Mouse (Mus musculus): ENCODE measurements around the gene 1700067P10Rik. TPM values are rescaled to one million over a fixed set of nuclear protein-coding genes. Genes with fewer than 3 reads are reported as not detected.

The 1700067P10Rik gene
- total RNA-seq, 2 experiments from 2014 or later, result not detected

DNA sequence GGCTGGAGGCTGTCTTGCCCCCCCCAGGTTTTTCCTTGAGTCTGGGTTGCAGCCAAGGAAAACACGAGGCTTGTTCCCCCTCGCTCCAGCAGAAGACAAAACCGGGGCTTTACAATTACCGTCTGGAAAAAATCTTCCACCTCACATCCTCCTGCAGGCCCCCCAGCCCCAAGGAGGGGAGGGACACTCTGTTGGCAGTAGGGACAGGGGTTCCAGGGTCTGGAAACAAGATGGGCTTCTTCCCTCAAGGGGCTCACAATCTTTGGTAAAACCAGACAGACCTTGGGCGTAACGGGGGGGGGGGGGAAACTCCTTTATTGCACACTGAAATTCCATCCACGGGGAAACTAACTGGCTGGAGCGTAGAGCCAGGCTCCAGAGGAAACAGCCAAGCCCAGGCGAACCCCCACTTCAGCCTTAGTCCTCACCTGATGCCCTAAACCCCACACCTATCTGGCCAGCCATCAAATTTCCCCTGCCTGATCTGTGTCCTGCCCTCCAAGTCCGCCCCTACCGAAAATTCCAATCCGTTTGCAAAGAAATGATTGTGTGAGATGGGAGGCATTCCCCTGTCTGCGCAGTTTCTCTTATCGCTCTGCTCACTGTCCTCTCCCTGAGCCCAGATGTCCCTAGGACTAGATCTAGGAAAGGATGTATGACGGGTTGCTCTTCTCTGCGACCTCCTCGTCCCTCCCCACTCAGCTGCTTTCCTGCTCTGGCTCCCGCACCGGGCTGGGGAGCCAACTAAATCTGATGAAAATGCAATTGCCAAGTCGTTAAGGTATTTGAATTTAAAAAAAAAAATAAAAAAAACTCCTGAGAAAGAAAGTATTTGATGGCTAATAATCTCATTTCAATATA, 5.9 kb downstream of the 1700067P10Rik start:
- no peak for DNase-seq
- intact Hi-C loops (cut with DNase I), result no loop called here

DNA sequence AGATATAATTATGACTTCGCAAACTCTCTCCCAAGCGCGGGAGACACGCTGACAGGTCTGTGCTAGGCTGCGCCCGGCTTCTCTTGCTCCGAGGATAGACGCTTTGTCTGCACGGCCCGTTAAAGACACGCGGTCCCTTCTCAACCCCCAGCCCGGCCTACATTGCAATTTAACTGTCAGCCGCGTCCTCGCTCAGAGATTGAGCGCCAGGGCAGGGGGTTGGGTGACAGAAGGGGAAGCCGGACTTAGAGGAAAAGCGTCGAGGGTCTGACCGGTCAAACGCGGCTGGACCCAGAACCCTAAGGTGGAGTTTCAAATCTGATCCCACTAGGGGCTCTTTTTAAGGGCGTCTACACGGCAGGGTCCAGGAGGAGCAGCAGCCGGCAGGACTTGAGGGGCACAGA, 6.6 kb downstream of the 1700067P10Rik start:
- no peak for DNase-seq
- intact Hi-C loops (cut with DNase I), result no loop called here

DNA sequence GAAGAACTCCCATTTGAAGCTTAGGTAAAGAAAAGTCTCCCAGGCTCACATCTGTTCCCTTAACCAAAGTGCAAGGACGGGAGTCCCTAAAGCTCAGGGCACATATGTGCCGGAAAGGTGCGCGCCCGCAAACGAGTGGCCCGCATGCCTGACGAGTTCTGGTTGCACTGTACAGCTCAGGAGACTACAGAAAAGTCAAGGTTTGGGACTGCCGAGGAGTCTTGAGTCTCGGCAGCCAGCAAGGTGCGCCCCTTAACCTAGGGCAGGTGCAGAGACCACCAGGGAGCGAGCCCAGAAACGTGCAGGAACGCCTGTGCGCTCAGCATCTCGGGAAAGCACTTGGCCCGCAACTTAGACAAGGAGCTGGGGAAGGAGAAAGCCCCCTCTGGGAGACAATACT, 7.2 kb downstream of the 1700067P10Rik start:
- no peak for DNase-seq
- intact Hi-C loops (cut with DNase I), result no loop called here

DNA sequence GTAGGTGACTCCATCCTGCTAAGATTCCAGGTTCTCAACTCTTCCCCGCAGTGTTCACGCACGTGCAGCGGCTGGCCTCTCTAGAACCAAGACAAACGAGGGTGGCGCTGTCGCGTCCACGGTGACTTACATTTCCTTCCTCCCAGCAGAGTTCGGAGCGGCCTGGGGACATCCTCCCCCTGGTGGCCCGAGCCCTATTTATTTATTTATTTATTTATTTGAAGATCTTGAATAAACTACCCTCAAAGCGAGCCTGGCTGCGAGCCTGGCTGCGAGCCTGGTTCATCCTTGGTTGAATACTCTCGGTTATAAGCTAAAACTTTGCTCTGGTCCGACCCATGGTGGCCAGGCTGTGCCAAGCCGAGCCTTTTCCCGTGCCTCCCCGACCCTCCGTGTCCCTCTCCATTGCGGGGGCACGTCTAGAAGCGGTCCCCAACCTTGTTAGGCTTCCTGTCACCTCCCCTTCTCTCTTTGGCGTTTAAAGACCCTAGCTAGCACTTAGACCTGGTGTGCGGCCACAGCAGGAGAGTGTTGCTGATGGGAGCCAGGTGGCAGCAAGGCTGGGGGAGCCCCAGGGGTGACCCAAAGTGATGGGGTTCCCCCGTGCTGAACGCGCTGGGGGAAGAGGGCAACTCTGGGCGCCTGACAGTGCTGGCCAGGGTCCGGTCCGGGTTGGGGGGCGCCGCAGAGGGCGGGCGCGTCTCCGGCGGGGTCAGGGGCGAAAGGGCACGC, 8.1 kb downstream of the 1700067P10Rik start:
- peak; percentile 46 to 55 for DNase-seq
- intact Hi-C loops (cut with DNase I), result no loop called here

DNA sequence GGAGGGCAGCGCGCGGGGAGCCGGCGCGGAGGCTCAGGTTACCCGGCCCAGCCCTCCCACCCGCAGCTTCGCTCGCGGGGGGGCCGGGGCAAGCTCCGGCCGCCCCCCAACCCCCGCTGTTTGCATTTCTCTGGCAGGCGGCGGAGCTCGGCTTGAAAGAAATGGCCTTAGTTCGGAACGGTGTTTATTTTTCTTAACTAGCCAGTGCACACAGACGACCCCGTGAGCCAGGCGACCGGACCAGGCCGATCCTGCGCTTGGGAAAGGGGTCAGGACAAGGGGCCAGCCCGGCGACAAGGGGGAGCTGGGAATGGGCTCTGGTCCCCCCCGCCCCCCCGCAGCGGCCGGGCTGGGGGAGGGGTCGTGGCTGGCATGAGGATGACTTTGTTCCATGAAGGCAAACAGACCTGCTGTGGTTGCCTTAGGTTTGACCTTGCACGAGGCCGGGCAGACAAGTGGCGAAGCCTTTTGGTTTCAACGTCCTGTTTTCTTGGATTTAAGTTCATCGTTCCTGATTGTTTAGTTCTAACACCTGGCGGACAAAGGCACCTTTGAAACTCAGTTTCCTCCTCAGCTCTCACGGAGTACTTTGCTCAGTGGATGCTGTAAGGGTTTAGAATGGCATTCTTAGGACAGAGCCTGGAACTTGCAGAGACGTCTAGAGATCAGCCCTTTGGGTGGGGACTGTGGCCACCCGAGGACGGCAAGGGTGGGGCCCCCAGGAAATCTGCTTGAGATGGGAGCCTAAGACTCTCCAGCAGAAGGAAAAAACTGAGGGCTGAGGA, 8.8 kb downstream of the 1700067P10Rik start:
- no peak for DNase-seq
- intact Hi-C loops (cut with DNase I), result no loop called here

DNA sequence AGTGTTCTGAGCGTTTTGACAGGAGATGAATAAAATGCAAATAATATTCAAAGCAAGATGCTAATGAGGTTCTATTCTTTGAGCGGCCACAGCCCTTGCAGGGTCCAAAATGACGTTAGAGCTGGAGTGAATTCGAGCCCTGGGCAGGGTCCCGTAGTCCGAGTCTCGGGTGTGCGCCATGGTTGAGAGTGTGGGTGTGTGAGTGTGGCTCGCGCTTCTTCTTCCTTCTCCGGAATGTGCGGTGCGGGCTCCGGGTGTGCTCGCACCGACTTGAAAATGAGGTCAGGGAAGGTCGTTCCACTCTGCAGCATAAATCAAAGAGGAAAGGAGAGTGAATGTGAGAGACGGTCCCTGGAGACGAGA, 9.4 kb downstream of the 1700067P10Rik start:
- no peak for DNase-seq
- intact Hi-C loops (cut with DNase I), result no loop called here

DNA sequence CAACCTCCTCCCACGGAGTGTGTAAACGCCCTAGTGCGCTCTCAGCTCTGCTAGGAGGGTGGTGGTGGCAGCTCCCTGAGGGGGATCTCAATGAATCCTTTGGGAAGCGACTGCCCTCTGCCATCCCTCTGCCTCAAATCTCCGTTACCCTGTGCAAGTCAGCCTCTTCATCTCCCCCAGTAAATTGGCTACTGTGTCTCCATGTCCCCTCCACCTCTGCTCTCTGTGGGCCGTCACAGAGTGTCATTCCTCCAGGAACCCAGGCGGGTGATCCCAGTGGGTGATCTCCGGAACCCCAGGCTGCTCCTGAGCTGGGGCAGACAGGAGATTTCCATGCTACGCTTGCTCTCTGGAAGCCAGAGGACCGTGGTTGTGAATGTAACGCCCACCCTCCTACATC, 10.2 kb downstream of the 1700067P10Rik start:
- no peak for DNase-seq
- intact Hi-C loops (cut with DNase I), result no loop called here

DNA sequence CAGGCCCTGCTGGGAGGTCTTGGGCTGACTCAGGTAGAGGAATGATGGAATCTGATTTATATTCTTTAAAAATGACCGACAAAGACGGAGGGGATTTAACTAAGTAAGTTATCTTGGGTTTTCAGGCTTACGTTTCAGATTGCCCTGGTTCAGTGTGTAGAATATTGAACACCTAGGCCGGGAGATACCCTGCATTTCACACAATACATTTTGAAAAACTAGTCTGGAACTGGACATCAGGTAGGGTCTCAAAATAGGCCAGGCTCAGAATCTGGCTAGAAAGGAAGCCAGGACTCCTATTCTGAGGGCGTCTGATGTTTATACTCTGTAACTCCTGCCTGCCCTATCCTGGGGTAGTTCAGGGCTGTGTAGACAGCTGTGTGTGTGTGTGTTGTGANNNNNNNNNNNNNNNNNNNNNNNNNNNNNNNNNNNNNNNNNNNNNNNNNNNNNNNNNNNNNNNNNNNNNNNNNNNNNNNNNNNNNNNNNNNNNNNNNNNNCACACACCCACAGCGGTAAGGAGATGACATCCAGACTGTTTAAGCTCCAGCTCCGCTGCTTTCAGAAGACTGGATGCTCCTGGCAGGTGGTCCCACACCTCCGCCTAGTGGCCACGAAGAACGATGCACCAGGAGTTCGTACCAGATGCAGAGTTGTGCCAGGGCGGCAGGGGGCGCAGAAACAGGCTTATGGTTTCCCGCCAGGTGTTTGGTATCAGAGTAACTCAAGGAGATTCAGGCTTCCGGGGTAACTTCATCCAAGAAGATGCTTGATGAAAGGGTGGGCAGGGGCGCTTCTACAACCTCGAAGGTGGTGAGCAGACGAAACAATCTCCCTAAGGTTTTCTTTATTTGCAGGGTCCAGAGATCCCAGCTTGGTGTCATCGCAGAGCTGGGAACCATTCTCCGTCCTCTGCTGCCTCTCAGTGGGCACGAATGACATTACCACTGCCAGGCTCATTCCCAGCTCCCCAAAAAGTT, 11.6 kb downstream of the 1700067P10Rik start:
- intact Hi-C loops (cut with DNase I), result loop anchor here (1.0 to 2.0 kb wide), 2 partner anchors 227 to 308 kb away; no protein-coding TSS in a partner anchor
- peak; percentile 83 to 90 for DNase-seq

DNA sequence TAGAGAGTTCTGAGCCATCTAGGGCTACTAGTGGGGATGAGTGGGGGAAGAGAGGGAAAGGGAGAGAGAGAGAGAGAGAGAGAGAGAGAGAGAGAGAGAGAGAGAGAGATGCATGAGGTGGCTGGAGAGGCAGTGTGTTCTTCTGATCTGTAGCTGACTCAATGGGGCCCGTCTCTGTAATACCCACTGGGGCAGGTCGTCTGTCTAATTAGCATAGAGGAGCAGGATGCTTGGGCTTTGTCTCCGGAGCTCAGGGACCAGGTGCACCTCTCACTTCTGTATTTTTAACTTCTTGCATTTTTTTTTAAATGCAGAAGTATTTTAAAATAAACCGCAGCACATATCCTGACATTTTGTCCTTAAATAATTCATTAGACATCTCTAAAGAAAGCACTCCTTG, 18.2 kb downstream of the 1700067P10Rik start:
- DNase-seq, result no peak
- intact Hi-C loops (cut with DNase I), result no loop called here

DNA sequence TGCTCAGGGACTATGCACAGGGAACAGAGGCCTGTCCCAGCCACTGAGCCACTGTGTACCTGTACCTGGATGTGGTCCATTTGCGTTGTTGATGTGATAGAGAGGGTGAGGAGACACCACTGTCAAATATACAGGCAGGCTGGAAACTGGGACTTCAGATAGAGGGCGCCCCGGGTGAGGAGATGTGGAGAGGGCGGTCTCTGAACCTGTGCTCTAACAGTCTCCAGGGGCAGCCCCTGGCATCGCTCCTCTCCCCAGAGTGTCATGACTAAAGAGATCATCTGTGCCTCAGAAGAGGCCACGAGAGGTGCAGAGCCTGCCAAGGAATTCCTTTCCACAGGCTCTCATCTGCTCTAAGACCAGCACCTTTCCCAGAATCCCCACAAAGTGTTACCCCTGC, 18.7 kb downstream of the 1700067P10Rik start:
- no peak for DNase-seq
- intact Hi-C loops (cut with DNase I), result no loop called here

DNA sequence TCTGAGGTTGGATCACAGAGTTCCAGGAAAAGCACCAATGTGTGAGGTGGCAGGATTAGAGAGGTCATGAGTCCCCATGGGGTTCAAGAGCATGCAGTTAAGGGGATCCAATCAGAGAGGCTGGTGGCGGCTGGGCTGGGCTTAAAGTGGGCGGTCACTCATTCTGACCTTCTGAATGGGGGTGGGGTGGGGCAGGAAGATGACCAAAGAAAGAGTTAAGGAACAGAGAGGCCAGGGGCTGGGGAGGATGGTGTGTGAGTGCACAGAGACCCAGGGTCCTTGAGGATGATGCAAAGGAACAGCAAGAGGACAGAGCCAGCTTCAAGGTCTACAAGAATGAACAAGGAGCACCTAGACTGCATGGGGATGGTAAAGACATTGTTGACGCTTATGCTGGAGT, 19.4 kb downstream of the 1700067P10Rik start:
- intact Hi-C loops (cut with DNase I), result no loop called here
- DNase-seq, result no peak

DNA sequence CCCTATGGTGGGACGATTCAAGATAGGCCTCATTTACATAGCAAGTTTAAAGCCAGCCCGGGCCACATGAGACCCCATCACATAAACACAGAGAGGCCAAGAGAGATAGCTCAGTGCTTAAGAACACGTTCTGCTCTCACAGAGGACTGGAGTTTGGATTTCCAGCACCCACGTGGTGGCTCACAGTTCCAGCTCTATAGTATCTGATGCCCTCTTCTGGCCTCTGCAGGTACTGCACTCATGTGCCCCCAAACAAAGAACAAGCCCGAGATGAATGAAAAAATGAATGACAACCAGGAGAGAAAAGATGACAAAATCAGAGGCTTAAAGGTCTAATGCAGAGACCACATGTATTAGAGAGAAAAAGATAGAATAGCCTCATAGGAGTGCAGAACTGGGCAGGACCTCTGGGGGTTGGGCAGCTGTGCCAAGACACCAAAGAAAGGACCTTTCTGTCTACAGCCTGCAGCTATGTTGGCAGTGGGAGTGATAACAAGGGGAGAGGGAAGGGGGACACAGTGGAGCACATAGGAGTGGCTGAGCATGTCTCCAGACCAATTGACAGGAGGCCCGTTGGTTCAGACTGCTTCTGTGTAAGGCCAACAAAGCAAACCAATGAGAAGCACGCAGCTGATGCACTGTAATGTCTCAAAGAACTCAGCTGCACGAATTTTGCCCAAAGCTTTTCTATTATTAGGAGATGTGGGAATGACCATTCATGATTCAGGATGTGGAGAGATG, 21.6 kb downstream of the 1700067P10Rik start:
- intact Hi-C loops (cut with DNase I), result loop anchor here (10.0 kb wide), 1 partner anchor 224 kb away; no protein-coding TSS in a partner anchor
- DNase-seq, result peak in 1 of 2 experiments; percentile 54

DNA sequence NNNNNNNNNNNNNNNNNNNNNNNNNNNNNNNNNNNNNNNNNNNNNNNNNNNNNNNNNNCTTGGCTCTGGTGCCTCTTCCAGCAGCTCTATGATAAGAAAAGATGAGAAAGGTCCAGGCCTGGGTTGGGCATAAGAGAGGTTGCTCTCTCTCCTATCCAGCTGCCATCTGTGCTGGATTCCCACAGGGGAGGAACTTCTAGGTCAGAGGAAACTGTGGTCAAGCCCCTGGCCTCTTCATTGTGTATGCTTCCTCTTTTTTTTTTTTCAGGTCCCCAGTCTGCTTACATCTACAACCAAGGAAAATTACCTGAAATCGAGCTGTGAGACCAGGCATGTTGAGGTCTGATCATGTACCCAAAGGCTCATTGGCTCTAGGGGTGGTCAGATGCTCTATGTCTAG, 29.5 kb downstream of the 1700067P10Rik start:
- intact Hi-C loops (cut with DNase I), result loop anchor here (10.0 kb wide), 1 partner anchor 216 kb away; no protein-coding TSS in a partner anchor

DNA sequence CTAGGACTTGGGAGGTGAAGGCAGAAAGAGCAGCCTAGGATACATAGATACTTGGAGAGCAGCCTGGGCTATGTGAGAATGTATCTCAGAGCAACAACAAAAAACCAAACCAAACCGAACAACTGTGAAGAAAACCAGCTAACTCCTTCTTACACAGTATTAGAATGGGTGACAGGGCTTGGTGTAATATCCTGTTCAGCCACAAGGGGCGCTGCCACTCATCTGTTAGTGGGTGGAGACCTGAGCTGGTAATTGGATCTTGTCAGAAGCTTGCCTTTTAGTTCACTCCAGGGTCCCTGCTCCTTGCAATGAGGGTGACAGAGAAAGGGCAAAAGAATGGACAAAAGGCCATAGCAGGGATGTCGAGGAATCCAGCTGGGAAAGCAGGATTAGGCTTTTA, 30.5 kb downstream of the 1700067P10Rik start:
- intact Hi-C loops (cut with DNase I), result loop anchor here (10.0 kb wide), 1 partner anchor 215 kb away; no protein-coding TSS in a partner anchor

More for the DNA sequence above, 29.5 kb downstream of the 1700067P10Rik start:
- no peak for DNase-seq

DNA sequence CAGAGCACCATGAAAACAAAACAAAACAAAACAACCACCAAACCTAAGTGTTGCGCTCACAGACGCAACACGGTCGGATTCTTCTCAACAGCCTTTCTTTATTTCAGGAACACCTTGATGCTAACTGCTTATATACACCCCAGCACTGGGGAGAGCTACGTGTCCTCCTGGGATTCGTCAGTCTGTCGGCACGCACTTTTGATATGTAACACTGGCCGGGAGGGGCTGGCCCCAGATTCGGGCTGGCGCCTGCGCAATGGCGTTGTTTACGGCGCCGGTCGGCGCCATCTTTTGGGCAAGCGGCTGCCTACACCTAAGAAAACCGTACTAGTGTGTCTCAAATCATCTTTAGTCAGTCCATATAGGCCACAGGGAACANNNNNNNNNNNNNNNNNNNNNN, 31.3 kb downstream of the 1700067P10Rik start:
- intact Hi-C loops (cut with DNase I), result no loop called here

More for the DNA sequence above, 30.5 kb downstream of the 1700067P10Rik start:
- peak; percentile 75 to 87 for DNase-seq

DNA sequence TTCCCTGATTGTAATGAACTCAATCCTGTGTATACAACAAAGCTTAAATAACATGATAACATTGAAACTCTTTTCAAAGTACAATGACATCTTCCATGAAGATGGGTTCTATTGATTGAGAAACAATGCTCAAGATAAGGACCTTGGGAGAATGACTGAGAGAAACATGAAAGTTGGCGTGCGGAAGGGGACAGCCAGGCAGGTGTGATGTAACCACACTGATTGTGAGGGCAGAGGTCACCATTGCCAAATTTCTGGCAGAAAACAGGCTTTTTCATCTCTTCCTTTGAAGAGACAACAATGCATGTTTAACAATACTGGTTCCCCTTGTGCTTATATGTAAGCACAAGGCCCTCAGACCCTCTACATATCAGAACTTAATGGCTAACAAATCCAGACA, 43.7 kb downstream of the 1700067P10Rik start:
- DNase-seq, result no peak
- intact Hi-C loops (cut with DNase I), result no loop called here

More for the DNA sequence above, 31.3 kb downstream of the 1700067P10Rik start:
- DNase-seq, result no peak

Measured in heart, postnatal 14 days (tissue).